Mouse (Mus musculus) retina, embryonic 14.5 days (tissue): ENCODE measurements around the gene Rfxap.
"Not testable (repeated sequence)": the region's sequence is repeated elsewhere in the genome, so short reads cannot be mapped to it uniquely, and the experiment has no call there.

Experiments
- DNase-seq: peaks from one replicate; pipeline ENCODE4 v3.0.0-alpha.2; 2015; ENCODE audit warnings: low spot score

Gene Rfxap

DNA sequence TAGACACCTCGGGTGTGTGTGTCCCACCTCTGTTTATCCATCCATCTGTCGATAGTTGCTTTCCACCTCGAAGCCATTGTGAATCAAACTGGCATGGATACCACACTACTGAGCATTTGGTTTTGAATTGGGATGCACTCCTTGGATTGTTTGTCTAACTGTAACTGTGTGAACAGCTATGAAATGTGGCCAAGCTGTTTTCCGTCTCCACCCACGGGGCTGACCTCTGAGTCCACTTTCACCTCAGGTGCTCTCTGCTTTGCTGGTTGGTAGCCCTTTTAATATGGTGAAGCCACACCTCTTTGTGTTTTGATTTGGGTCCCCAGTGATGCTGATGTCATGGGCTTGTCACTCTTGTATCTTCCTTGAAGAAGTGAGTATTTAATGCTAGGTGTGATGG lies 40.8 kb downstream of the Rfxap start:
- no peak for DNase-seq

DNA sequence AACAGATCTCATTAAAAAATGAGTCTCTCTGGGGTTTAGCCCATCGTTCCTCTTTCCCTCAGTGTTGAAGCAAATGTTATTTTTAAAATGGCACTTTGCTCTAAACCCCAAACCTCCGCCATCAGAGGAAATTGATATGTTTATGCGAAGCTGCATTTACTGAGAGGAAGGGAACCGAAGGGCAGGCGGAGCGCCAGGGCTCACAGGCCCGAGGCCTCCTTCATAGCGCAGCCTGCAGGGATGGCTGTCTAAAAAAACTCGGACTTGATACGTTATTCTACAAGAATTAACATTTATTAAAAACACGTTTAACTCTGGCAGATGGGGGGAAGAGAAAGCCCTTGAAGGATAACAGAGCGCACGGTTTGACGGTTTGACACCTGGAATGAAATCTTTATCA lies 41.6 kb downstream of the Rfxap start:
- no peak for DNase-seq

DNA sequence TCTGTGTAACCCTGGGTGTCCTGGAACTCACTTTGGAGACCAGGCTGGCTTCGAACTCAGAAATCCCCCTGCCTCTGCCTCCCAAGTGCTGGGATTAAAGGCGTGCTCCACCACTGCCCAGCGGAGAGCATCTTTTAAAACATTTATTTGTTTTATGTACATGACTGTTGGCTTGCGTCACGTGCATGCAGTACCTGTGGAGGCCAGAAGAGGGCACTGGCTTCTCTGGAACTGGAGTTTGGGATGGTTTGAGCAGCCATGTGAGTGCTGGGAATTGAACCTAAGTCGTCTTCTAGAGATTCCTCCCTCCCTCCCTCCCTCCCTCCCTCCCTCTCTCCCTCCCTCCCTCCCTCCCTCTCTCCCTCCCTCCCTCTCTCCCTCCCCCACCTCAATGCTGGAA lies 42.1 kb downstream of the Rfxap start:
- DNase-seq, result not testable (repeated sequence)

DNA sequence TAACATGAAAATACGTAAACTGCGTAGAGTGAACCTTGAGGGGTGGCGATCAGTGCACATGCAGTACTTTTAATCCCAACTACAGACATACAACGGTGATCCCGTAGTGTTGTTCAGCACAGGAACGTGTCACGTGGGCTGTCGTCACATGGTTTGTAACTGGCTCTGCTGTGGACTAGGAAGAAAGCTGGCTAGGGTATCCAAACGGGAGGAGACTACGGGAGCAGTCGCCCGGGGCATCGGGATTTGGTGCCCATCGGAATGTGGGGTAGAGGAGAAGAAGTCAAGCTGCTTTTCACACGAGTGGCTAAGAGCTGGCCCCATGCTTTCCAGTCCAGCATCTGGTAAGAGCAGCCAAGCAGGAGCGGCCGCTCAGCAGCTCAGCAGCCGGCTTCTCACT lies 43.2 kb downstream of the Rfxap start:
- no peak for DNase-seq

DNA sequence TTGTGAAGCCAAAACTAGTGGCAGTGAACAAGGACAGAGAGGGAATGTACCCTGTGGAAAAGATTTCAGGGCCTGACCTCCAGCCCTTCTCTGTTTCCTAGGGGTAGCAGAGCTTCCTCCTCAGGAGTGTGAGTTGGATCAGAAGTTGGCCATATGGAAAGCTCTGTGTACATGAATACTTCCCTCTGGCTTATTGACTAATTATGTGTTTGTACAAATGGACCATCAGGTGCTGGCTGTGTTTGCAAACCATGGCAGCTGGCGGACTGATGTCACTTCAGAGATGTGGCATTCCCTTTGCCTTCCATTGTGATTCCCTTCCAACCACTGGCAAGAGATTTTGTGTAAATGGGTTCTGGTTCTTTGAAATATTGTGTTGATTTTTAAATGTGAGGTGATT lies 46.3 kb downstream of the Rfxap start:
- DNase-seq, result no peak

DNA sequence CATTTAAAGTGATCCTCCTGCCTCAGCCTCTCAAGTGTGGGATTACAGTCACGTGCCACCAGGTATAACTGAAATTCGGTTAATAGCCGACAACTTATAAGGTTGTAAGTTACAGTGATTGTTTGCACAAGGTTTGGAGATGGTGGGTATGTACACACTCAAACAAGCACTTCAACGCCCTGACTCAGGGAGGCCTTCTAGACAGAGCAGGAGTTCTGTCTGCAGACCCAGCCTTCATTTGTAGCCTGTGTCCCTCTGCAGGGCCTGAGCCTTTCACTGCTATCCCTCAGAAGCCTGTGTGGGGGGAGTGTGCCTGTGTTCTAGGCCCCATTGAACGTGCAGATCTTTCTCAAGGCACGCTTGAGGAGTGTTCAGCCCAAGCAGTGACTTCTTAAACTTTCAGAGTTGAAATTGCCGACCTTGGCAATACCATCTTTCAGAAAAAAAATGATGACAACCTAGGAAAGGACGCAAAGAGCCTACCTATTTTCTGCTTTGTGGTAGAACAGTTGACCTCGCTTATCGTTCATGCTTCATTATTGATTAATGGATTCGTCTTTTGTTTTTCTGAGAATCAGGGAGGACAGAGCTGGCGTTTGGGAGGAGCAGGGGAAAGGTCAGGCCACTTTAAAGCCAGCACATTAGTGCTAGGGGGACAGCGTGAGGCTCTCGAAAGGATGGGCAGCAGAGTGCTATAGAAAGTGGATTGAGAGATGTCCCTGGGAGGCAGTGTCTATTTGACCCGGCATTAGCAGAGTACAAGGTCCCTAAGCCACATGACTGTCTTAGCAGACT lies 47.1 kb downstream of the Rfxap start:
- DNase-seq, result peak; percentile 15

DNA sequence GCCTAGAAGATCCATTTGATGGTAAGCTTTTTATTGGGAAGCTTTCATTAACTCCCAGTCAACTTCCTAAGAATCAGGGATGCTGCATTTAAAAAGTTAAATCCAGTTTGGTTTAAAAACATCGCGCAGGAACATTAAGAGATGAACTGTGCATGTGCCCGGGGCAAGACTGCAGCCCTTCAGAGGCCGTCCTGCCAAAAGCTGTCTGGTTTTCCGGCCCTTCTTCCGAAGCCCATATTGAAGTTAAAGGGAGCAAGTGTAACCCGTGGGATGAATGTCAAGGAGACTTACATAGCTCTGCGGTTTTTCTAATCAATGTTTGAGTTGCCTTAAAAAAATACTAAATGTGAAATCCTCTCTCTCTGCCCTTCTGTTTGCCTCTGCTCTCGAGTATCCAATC lies 48.4 kb downstream of the Rfxap start:
- DNase-seq, result no peak

DNA sequence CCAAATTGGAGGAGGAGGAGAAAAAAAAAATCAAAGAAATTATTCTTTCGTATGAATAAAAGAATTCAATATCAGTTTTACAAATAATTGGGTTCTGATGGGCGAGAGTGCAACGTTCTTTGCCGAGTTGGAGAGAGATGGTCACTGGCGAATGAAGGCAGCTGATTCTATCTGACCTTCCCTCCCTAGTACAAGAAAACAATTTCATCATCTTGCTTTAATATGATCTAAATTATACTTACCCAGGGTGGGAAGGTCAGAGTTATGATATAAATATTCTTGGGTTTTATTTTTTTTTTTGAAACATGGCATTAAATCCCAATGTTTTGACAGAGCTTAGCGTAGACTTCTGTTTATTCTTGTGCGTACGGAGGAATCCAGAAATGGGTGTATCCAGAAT lies 50.1 kb downstream of the Rfxap start:
- DNase-seq, result no peak

DNA sequence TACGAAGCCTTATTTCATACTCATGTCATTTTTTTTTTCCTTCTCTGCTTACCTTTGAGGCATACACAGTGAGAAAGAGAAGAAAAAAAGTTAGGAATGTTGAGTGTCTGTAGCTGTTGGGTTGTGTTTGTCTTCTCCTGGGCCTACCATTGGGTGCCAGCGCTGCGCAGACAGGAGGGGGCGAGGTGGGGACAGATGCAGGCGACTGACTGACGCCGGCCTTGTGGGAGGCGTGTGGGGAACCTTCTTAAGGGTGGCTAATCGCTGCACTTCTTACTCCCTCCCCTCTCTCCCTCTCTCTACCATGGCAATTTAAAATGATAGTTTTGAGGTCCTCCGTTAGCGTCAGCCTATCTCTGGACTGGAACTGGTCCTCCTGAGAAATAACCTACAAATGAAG lies 51.5 kb downstream of the Rfxap start:
- peak; percentile 34 for DNase-seq

DNA sequence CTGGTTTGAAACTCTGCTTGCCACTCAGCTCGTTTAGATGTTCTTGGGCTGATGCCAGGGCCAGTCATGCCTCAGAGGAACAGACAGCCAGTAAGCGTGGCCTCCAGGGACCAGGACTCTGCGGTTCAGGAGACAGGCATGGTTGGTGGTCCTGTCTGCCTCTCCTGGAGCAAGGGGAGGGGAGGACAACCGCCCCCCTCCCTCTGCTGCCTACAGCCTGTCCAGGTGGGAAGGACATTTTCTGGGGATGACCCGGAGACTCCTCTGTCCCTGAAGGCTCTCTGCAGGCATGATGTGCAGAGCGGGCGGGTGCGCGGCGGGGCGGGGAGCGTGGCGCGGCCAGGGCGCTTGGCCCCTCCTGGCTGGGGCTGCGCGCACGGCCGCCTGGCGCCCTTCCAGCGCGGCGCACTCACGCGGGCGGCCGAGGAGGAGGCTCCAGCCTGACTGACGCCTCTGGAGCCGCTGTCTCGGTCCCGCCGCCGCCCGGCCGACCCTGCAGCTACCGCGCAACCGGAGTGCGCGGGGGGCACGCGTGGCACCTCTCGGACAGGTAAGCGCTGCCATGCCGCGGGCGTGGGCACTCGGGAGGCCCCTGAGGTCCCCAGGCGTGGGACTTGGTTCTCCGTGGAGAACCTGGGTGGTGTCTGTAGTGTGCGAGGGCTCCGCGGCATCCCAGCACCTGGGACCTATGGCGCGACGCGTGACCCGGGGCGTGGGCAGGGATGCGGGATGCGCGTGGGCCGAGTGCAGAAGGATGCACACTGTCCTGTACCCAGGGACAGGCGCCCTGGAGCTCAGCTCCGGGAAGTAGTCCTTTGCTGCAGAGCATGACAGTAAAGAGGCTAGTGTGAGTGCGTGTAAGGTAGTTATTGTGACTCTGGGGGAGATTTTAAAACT lies 52.2 kb downstream of the Rfxap start, which contains the start of gene Smad9:
TSS of gene Smad9 (plus strand) at position 438 of the 897 bp plus-strand sequence.
- DNase-seq, result peak; percentile 62

DNA sequence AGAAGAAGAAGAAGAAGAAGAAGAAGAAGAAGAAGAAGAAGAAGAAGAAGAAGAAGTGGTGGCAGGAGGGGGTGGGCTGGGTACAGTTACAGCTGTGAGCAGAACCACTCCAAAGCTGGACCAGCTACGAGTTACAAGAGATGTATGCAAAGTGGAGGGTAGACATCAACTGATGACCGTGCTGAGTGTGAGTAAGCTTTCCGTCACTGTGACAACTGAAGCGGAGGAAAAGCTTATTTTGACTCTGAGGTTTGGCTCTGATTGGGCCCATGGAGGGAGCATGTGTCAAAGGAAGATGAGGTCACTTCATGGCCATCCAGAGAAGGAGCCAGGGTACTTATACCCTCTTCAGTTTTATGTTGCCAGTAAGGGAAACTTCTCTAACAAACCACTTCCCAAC lies 54.2 kb downstream of the Rfxap start:
- DNase-seq, result no peak
